Mouse (Mus musculus): Measurements from ENCODE around the gene Il3. TPM values are rescaled to one million over a fixed set of nuclear protein-coding genes. Genes with fewer than 3 reads are reported as not detected.

Il3 gene
- total RNA-seq, 2 experiments from 2014 or later, result not detected

GRCm38 (mm10) chr11:54287821-54288453 is 20.9 kb upstream of the Il3 start:
- ATAC-seq (ENCODE audit: poor library complexity, severe bottlenecking), result no peak

DNA sequence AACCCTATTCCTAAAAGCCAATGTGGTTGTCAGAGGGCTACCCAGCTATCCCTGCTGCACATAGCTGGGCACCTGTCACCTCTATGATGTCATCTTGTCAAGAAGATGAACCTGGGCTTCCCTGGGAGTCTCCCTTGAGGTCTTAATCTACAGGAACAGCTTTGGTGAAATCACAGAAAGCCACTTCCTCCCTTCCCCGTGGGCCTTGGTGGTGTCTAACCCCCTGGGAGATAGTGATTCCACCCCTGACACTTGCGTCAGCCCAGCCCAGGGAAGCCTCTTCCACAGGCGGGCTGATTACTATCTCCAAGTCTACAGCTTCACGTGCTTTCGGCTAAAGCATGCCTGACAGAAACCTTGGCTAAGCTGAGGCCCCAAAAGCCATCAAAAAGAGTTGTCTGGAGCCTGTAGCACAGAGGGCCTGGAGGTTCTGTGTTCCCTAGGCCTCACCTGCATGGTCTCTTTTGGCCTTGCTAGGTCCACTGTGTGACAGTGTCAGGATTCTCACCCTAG is 4.4 kb upstream of the Il3 start:
- ATAC-seq (ENCODE audit: poor library complexity, severe bottlenecking), result no peak

GRCm38 (mm10) chr11:54269191-54269896 is 2.3 kb upstream of the Il3 start:
- ATAC-seq (ENCODE audit: poor library complexity, severe bottlenecking), result no peak

DNA sequence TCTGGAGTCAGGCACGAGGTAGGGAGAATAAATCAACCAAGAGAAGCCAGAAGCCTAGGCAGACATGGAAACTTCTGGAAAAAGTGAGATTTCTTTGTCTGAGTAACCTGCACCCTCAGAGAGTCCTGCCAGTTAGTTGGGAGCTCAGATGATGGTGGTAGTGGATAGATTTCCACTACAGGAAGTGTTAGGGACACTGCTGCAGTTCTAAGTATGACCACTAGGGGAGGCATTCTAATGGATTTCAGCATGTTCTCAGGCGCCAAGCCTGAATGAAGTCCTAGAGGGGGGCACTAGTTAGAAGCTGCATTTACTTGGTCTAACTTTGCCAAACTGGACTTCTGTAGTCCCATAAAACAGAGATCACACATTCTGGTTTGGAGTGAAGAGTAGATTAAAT is 2.5 kb downstream of the Il3 start:
- ATAC-seq (ENCODE audit: poor library complexity, severe bottlenecking), result peak; percentile 69

DNA sequence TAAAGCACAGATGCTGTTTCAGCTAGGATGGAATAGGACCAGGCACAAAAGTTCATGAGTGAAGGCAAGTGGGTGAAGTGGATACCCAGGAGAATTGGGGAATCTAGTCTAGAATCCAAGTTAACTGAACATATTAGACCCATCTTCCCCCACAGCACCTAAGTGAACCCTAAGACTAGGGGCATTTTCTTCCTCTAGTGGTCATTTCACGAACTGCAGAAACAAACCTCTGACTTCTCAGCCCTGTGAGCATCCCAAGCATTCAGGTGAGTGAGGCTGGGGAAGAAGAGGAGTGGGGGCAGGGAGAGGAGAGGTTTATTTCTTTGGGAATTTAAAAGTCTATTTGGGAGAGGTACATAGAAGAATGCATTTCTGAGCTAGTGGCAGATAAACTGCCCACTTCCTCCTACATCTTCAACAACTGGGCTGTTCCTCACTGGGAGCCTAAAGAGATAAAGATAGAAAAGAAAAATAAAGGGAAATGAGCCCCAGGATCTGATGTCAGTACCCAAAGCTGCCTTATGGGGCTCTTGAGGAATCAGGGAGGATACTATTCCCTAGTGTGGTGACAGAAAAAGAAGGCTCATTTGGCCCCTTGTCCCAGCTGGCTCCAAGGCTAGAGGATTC is 3.6 kb downstream of the Il3 start:
- ATAC-seq (ENCODE audit: poor library complexity, severe bottlenecking), result no peak

DNA sequence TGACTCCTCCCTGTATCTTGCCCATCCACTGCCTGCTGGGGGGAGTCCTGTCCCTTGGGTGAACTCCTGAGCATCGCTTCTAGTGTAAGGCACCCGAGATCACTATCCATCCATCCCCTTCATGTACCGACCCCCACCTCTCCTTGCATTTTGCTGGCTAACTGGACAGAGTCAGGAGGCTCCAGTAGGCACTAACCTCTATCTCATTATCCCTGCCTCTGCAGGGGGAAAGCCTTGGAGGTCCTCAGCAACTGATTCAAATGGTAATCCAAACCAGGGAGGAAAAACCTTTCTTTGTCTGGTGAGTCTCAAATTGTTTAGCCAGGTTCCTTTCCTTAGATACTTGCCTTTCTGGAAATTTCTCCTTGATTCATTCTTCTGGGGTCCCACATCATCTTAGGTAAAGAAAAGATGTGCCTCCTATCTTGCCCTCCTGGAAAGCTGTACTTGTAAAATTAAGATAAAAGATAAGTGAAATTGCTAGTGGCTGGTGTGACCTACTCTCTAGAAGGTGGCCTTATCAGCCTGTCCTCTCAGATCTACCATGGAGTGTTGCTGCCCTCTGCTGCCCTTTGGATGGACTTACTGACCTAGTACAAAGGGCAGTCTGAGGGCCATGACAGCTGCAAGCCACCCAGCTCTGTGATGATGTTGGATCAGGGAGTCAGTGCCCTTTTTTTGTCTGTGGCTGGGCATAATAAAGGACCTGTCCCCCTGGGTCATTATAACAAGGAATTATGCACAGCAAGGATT is 10.3 kb downstream of the Il3 start:
- ATAC-seq (ENCODE audit: poor library complexity, severe bottlenecking), result peak; percentile 94

DNA sequence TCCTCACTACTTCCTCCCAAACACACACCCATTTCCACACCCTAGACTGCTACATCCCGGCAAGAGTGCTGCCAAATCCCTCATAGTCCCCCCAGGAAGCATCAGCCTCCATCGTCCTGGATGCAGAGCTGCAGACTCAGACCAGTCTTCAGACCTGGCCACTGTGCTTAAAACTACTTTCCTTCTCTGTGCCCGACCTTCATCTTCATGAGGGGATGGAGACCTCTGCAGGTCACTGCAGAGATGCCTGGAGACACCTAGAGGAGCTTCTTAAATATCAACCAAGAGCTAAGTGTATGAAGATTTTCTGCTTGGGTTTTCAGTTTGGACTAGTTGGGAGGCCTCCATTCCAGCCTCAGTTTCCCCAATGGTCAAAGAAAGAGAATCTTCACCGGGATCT is 13.0 kb downstream of the Il3 start:
- no peak for ATAC-seq (ENCODE audit: poor library complexity, severe bottlenecking)

- no peak for ATAC-seq (ENCODE audit: poor library complexity, severe bottlenecking)
These were observed 16.5 kb downstream of the Il3 start for GRCm38 (mm10) chr11:54250575-54250974.

GRCm38 (mm10) chr11:54249748-54250147 is 17.3 kb downstream of the Il3 start:
- ATAC-seq (ENCODE audit: poor library complexity, severe bottlenecking), result no peak

GRCm38 (mm10) chr11:54248940-54249717 is 17.9 kb downstream of the Il3 start, which contains the start of gene Csf2:
Gene Csf2 (minus strand): TSS chr11:54249667.
- ATAC-seq (ENCODE audit: poor library complexity, severe bottlenecking), result peak; percentile 61

- ATAC-seq (ENCODE audit: poor library complexity, severe bottlenecking), result no peak
These were observed 19.7 kb downstream of the Il3 start for GRCm38 (mm10) chr11:54247251-54247950.

- ATAC-seq (ENCODE audit: poor library complexity, severe bottlenecking), result no peak
These were observed 22.6 kb downstream of the Il3 start for GRCm38 (mm10) chr11:54244465-54244864.

GRCm38 (mm10) chr11:54242494-54242893 is 24.6 kb downstream of the Il3 start:
- ATAC-seq (ENCODE audit: poor library complexity, severe bottlenecking), result no peak

DNA sequence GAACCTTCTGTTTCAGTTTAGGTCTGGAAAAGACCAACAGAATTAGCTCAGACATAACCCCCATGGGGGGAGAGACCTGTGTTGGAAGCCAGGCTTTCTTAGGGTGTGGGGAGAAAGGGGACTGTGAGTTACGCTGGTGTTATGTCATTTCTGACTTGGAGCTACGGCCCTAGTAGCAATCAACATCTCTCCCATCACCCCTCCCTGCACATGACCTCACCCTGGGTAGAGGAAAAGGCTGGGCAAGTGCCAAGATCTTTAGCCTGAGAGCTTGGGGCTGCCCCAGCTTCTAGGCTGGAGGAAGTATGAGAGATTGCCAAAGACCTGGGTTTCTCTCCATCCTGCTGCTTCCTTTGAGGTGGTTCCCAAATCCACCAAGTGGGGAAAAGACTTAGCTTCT is 30.1 kb downstream of the Il3 start:
- ATAC-seq (ENCODE audit: poor library complexity, severe bottlenecking), result peak; percentile 81

- no peak for ATAC-seq (ENCODE audit: poor library complexity, severe bottlenecking)
These were observed 39.6 kb downstream of the Il3 start for GRCm38 (mm10) chr11:54227478-54227877.

DNA sequence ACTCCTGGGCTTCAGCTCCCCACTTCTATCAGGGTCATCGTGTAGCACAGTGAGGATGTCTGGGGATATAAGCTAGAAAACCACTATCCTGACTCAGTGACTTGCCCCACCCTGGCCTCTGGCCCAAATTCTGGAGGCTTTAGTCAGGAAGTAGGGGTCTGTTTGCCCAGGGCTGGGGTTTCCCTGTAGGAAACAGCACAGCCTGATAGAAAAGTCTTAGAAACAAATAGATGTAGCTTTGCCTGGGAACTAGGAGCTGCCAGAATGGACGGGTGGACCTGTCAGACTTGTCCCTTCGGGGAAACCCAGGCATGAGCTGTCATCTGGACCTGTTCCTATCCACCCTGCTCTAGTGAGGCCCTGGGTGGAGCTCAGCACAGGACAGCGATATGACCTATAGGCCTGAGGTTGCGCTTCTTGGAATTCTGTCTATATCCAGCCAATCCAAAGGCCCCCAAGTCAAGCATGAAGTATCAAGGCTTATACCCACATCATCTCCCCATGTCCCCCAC is 42.5 kb downstream of the Il3 start:
- no peak for ATAC-seq (ENCODE audit: poor library complexity, severe bottlenecking)

DNA sequence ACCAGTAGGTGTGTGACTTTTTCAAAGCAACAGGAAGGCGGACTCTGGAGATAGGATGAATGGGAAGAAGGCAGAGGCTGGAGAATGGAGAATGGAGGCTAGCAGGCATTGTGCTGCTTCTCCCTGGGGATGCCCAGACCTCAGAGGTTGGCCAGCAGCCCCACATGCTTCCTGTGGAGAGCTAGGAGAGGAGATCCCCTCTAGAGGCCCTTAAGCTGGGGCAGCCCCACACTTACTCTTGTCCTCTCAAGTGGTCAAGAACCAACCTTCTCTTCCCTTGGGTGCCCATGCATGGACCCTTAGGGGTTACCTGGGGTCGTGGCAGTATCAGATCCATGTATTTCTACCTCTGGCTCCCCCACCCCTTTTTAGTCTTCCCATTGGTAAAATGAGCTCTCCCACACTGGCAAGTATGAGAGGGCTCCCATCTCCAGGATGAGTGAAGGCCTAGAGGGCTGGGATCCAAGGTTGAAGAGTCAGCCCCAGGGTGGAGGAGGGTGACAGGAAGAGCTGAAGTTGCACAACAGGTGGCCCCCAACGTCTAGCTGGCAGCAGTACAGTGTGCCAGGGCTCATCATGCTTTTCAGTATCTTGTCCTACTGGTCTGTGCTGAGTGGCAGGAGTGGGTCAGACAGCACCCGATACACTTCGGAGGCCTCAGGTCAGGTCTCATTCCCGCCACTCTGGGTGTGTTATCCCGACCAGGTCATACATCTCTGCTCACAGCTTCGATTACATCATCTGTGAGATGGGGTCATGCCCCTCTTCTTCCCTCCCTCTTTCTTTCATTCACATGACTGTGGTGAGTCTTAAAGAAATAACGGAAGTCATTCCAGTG is 43.2 kb downstream of the Il3 start:
- 0 out of 2 replicates have a peak, but pooled peaks have one; percentile 5 for ATAC-seq (ENCODE audit: poor library complexity, severe bottlenecking)

- peak; percentile 31; the same call in 1 of the 2 replicates for ATAC-seq (ENCODE audit: poor library complexity, severe bottlenecking)
These were observed 47.0 kb downstream of the Il3 start for GRCm38 (mm10) chr11:54219903-54220740.
